Mouse (Mus musculus): ENCODE measurements around the gene Tlk1.

DNA sequence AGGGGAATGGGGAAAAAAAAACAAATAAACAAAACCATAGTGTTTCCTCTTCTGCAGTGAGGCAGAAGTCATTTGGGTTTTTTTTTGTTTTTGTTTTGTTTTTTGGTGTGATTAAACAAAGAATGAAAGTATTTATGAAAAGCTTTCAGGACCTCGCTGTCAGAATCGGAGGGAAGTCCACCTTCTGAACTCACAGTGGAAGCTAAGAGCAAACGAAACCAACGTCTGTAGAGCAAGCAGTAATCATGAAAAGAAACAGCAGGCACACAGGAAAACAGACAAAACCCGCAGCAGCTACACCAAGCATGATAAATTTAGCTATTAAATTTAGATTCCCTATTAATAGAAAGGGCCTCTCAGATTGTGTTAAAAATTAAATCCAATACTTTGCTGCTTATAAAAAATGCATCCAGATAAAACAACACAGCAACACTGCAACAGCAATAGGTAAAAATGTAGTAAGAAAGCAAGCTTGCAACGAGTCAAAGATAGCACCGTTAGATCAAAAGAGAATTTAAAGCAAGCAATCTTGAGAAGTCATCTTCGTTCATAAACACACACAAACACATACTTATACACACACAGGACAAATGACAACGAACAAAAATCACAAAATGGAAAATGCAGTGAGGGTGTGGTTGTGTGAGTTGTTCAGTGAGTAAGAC, 10.2 kb upstream of the Tlk1 start:
- no peak for TF ChIP-seq CTCF (IDR thresholded peaks at IDR 0.05; ENCODE audit: low read depth)
- no peak for TF ChIP-seq EP300 (optimal IDR thresholded peaks at IDR 0.05)
